In genomic region chr11:118193390-118194147, GRCm38 (mm10) we compare ENCODE assay signal across 8 mouse cellular contexts. TPM values are rescaled to one million over a fixed set of nuclear protein-coding genes. Genes with fewer than 3 reads are reported as not detected.
A peak's percentile ranks its signal among the peaks of the same experiment; 100 is the strongest.
DNase-seq lines count a peak whose midpoint lies in the region; ATAC-seq lines count a peak whose summit lies in the region.

No protein-coding gene starts in this region.

- peaks cover 34% of the 10 kb centered on the region for H3K4me1 ChIP-seq in limb, embryonic 12.5 days (replicated peaks)
- peaks cover 21% of the 10 kb centered on the region for H3K4me1 ChIP-seq in limb, embryonic 10.5 days
- peaks cover 56% of the 10 kb centered on the region for H3K4me1 ChIP-seq in kidney, embryonic 15.5 days

- no peak overlapping the region for H3K9ac ChIP-seq in limb, embryonic 12.5 days (replicated peaks)
- no peak overlapping the region for H3K9ac ChIP-seq in kidney, embryonic 15.5 days

- ATAC-seq in limb, embryonic 12.5 days (ENCODE audit: insufficient number of reproducible peaks, insufficient read depth, low FRiP score, low TSS enrichment, low read depth) = no peak
- ATAC-seq in kidney, embryonic 15.5 days (replicated peaks; ENCODE audit: low FRiP score) = no peak; the same call in 1 of the 2 replicates
- no peak for ATAC-seq in monocyte, adult 5-6 weeks (replicated peaks; ENCODE audit: insufficient number of reproducible peaks, low FRiP score, low TSS enrichment, poor library complexity, severe bottlenecking)

- 72% methylated on average over 14 of the region's 14 CpGs for WGBS in limb, embryonic 12.5 days
- 87% methylated on average over 14 of the region's 14 CpGs for WGBS in limb, embryonic 10.5 days
- WGBS in kidney, embryonic 15.5 days = 61% methylated on average over 14 of the region's 14 CpGs

- H3K27ac ChIP-seq in limb, embryonic 12.5 days = peak overlapping the region; percentile 31; the same call in 1 of the 2 replicates
- H3K27ac ChIP-seq in limb, embryonic 10.5 days = no peak overlapping the region
- H3K27ac ChIP-seq in kidney, embryonic 15.5 days = peak overlapping the region; percentile 39

- no peak overlapping the region for H3K4me2 ChIP-seq in limb, embryonic 12.5 days
- H3K4me2 ChIP-seq in kidney, embryonic 15.5 days = no peak overlapping the region

- no peak for DNase-seq in limb, embryonic 10.5 days (ENCODE audit: low spot score)
- DNase-seq in adrenal gland, postnatal 14 days = peak; percentile 87
- peak; percentile 90 to 93 for DNase-seq in heart, adult 18-20 months
- DNase-seq in skeletal muscle tissue, adult 2 months (ENCODE audit: low read depth, low spot score) = peak; percentile 86
- DNase-seq in thymus, postnatal 10 days (ENCODE audit: low spot score in 2 of 2) = no peak

- H3K36me3 ChIP-seq in limb, embryonic 12.5 days = peaks cover 40% of the 10 kb centered on the region
- peaks cover 48% of the 10 kb centered on the region for H3K36me3 ChIP-seq in limb, embryonic 10.5 days
- peaks cover 21% of the 10 kb centered on the region for H3K36me3 ChIP-seq in kidney, embryonic 15.5 days

- no peaks in the 10 kb centered on the region for H3K27me3 ChIP-seq in limb, embryonic 12.5 days
- no peaks in the 10 kb centered on the region for H3K27me3 ChIP-seq in limb, embryonic 10.5 days (ENCODE audit: low read depth, poor library complexity, severe bottlenecking)
- H3K27me3 ChIP-seq in kidney, embryonic 15.5 days = no peaks in the 10 kb centered on the region

- no peak overlapping the region for H3K4me3 ChIP-seq in limb, embryonic 12.5 days (replicated peaks)
- H3K4me3 ChIP-seq in limb, embryonic 10.5 days = no peak overlapping the region
- H3K4me3 ChIP-seq in kidney, embryonic 15.5 days (replicated peaks) = no peak overlapping the region

- no peaks in the 10 kb centered on the region for H3K9me3 ChIP-seq in limb, embryonic 12.5 days
- no peaks in the 10 kb centered on the region for H3K9me3 ChIP-seq in limb, embryonic 10.5 days (replicated peaks)
- no peaks in the 10 kb centered on the region for H3K9me3 ChIP-seq in kidney, embryonic 15.5 days (replicated peaks)

RNA-seq across cellular contexts. Expression of gene Cyth1, which starts 54.8 kb away (rescaled TPM):
- 24.5 and 26.3 TPM in 2 replicates for polyA plus RNA-seq in limb, embryonic 12.5 days (2016; fragmentation: Nextera tagmentation; extraction: Ambion mirVana)
- polyA plus RNA-seq in limb, embryonic 10.5 days (2016; fragmentation: Nextera tagmentation; extraction: Ambion mirVana) = 17.9 and 22.6 TPM in 2 replicates
- total RNA-seq in adrenal gland, postnatal 14 days (2021) = 48.7 and 60.8 TPM in 2 replicates
- 10 to 100 TPM; 54.1 to 63.2 TPM for total RNA-seq in heart, adult 18-20 months (2021)
- 16.4 and 16.5 TPM in 2 replicates for polyA plus RNA-seq in kidney, embryonic 15.5 days (2015; fragmentation: Nextera tagmentation; extraction: Ambion mirVana)
- total RNA-seq in monocyte, adult 5-6 weeks (2017) = 110 to 193 TPM (median 136 TPM) in 3 replicates

Comparison
In these comparisons a context has a peak if more than half of its experiments do, and no peak if none do; other contexts are left out.
1. DNase-seq: peak in adrenal gland, postnatal 14 days (single experiment), heart, adult 18-20 months (2 of 2) and skeletal muscle tissue, adult 2 months (single experiment); none in limb, embryonic 10.5 days (single experiment) and thymus, postnatal 10 days (0 of 2).